Mouse (Mus musculus) embryonic stem cell, embryonic (primary cell): ENCODE results near the gene Tsr2.

Source experiments
- CTCF ChIA-PET, 4 experiments: fragments of 300-600 bp in 2 of 4; fragments of 350-600 bp in 2 of 4; sonication (Branson Sonifier 250); formaldehyde crosslinking; loops; one replicate each; lab custom pipeline; 2022; ENCODE audit warnings: inconsistent platforms in 2 of 4; lab: Charles Lee
- POLR2A ChIA-PET, 4 experiments: fragments of 300-600 bp in 2 of 4; fragments of 350-600 bp in 2 of 4; sonication (Branson Sonifier 250); formaldehyde crosslinking; loops; one replicate each; lab custom pipeline; 2022; ENCODE audit warnings: antibody characterized with exemption in 4 of 4, inconsistent platforms in 1 of 4; lab: Charles Lee

The Tsr2 gene

GRCm38 (mm10) chrX:151096171-151097058 lies at the start of gene Tsr2:
Gene Tsr2 (minus strand): TSS chrX:151096543.
- POLR2A ChIA-PET: interaction anchor here (0.5 to 2.7 kb wide), 19 partner anchors 9 to 1240 kb away, joined by 3 to 16 read pairs (median 3); partner anchors contain the start of gene Gnl3l (in 1 of the 4)
- CTCF ChIA-PET: no interaction called here

- POLR2A ChIA-PET: interaction anchor here in 1 of 4 experiments (1.0 kb wide), 1 partner anchor 44 kb away, joined by 3 read pairs; no protein-coding TSS in a partner anchor
- CTCF ChIA-PET: no interaction called here
These were observed 36.4 kb upstream of the Tsr2 start for GRCm38 (mm10) chrX:151132785-151133184.

GRCm38 (mm10) chrX:151130493-151130892 lies 34.1 kb upstream of the Tsr2 start:
- POLR2A ChIA-PET: interaction anchor here in 2 of 4 experiments (1.3 to 1.6 kb wide), 4 partner anchors 39 to 174 kb away, joined by 3 to 4 read pairs (median 4); no protein-coding TSS in a partner anchor
- CTCF ChIA-PET: interaction anchor here in 2 of 4 experiments (0.6 to 1.0 kb wide), 4 partner anchors 13 to 391 kb away, joined by 3 to 6 read pairs (median 4); no protein-coding TSS in a partner anchor

- POLR2A ChIA-PET: interaction anchor here in 2 of 4 experiments (1.0 kb wide), 2 partner anchors 77 to 679 kb away, joined by 3 read pairs; no protein-coding TSS in a partner anchor
- CTCF ChIA-PET: no interaction called here
These were observed 27.6 kb upstream of the Tsr2 start for GRCm38 (mm10) chrX:151123933-151124332.

- ChIA-PET CTCF (interaction anchor here in 3 of 4 experiments (0.6 to 1.9 kb wide), 11 partner anchors 13 to 1030 kb away, joined by 3 to 8 read pairs (median 3); partner anchors contain the start of gene Gnl3l (in 1 of the 3)), POLR2A (interaction anchor here in 3 of 4 experiments (0.5 to 1.7 kb wide), 11 partner anchors 28 to 161 kb away, joined by 3 to 6 read pairs (median 4); partner anchors contain the start of gene Gnl3l (in 2 of the 3))
These were observed 21.1 kb upstream of the Tsr2 start for GRCm38 (mm10) chrX:151117432-151117831.

- ChIA-PET CTCF (interaction anchor here in 3 of 4 experiments (0.7 to 1.9 kb wide), 8 partner anchors 14 to 1031 kb away, joined by 3 to 8 read pairs (median 6); partner anchors contain the start of gene Gnl3l (in 1 of the 3)), POLR2A (interaction anchor here in 2 of 4 experiments (0.8 to 1.7 kb wide), 9 partner anchors 28 to 160 kb away, joined by 3 to 6 read pairs (median 4); partner anchors contain the start of gene Gnl3l (in 2 of the 2))
These were observed 20.5 kb upstream of the Tsr2 start for GRCm38 (mm10) chrX:151116795-151117194.

GRCm38 (mm10) chrX:151107301-151108067 lies 11.1 kb upstream of the Tsr2 start:
- POLR2A ChIA-PET: interaction anchor here in 3 of 4 experiments (0.6 to 2.2 kb wide), 4 partner anchors 11 to 1039 kb away, joined by 3 to 11 read pairs (median 3); partner anchors contain the start of gene Tsr2 (in 2 of the 3)
- CTCF ChIA-PET: interaction anchor here in 1 of 4 experiments (0.6 kb wide), 1 partner anchor 228 kb away, joined by 3 read pairs; no protein-coding TSS in a partner anchor

- POLR2A ChIA-PET: interaction anchor here in 2 of 4 experiments (0.8 to 4.6 kb wide), 6 partner anchors 8 to 79 kb away, joined by 3 to 16 read pairs (median 4); partner anchors contain the start of genes Gnl3l (in 1 of the 2) and Tsr2 (in 1 of the 2)
- CTCF ChIA-PET: no interaction called here
These were observed 8.9 kb downstream of the Tsr2 start for GRCm38 (mm10) chrX:151087418-151087817.

GRCm38 (mm10) chrX:151085599-151085998 lies 10.7 kb downstream of the Tsr2 start:
- ChIA-PET POLR2A (interaction anchor here in 2 of 4 experiments (1.2 to 2.3 kb wide), 6 partner anchors 9 to 69 kb away, joined by 3 to 5 read pairs (median 4); partner anchors contain the start of genes Fgd1 (in 1 of the 2) and Gnl3l (in 1 of the 2)), CTCF (interaction anchor here in 1 of 4 experiments (1.0 kb wide), 1 partner anchor 69 kb away, joined by 3 read pairs; the partner anchor contains the start of gene Gnl3l)

GRCm38 (mm10) chrX:151076941-151077485 lies 19.3 kb downstream of the Tsr2 start:
- ChIA-PET POLR2A (interaction anchor here in 2 of 4 experiments (0.9 to 3.9 kb wide), 14 partner anchors 8 to 83 kb away, joined by 3 to 23 read pairs (median 5); partner anchors contain the start of genes Fgd1 (in 1 of the 2) and Gnl3l (in 1 of the 2)), CTCF (interaction anchor here in 1 of 4 experiments (1.2 kb wide), 1 partner anchor 60 kb away, joined by 4 read pairs; the partner anchor contains the start of gene Gnl3l)

GRCm38 (mm10) chrX:151076007-151076406 lies 20.3 kb downstream of the Tsr2 start:
- ChIA-PET CTCF (interaction anchor here in 1 of 4 experiments (1.2 kb wide), 2 partner anchors 59 to 120 kb away, joined by 3 to 4 read pairs; partner anchors contain the start of gene Gnl3l), POLR2A (interaction anchor here in 3 of 4 experiments (0.6 to 3.9 kb wide), 16 partner anchors 9 to 59 kb away, joined by 3 to 23 read pairs (median 5); partner anchors contain the start of gene Gnl3l (in 2 of the 3))

GRCm38 (mm10) chrX:151067876-151068275 lies 28.5 kb downstream of the Tsr2 start:
- ChIA-PET CTCF (no interaction called here), POLR2A (interaction anchor here in 3 of 4 experiments (0.8 to 2.4 kb wide), 8 partner anchors 9 to 51 kb away, joined by 3 to 9 read pairs (median 4); partner anchors contain the start of gene Gnl3l (in 1 of the 3))

GRCm38 (mm10) chrX:151066071-151066666 lies 30.2 kb downstream of the Tsr2 start:
- POLR2A ChIA-PET: interaction anchor here (0.6 to 3.7 kb wide), 15 partner anchors 10 to 625 kb away, joined by 3 to 15 read pairs (median 4); partner anchors contain the start of gene Gnl3l (in 2 of the 4)

GRCm38 (mm10) chrX:151061615-151062299 lies 34.6 kb downstream of the Tsr2 start:
- POLR2A ChIA-PET: interaction anchor here in 2 of 4 experiments (0.8 to 3.5 kb wide), 5 partner anchors 12 to 52 kb away, joined by 3 to 28 read pairs (median 4); partner anchors contain the start of gene Gnl3l (in 1 of the 2)
- CTCF ChIA-PET: interaction anchor here in 1 of 4 experiments (0.5 kb wide), 1 partner anchor 27 kb away, joined by 3 read pairs; no protein-coding TSS in a partner anchor

More at GRCm38 (mm10) chrX:151066071-151066666, 30.2 kb downstream of the Tsr2 start:
- CTCF ChIA-PET: no interaction called here

- ChIA-PET POLR2A (interaction anchor here in 2 of 4 experiments (0.9 to 3.5 kb wide), 9 partner anchors 10 to 43 kb away, joined by 3 to 28 read pairs (median 5); partner anchors contain the start of genes Gnl3l (in 2 of the 2) and Fgd1 (in 1 of the 2)), CTCF (no interaction called here)
These were observed 37.0 kb downstream of the Tsr2 start for GRCm38 (mm10) chrX:151059346-151059745.
